Mouse (Mus musculus): ENCODE measurements at regions not wholly inside any gene's neighbourhood (a gene's known extent, or its start where the extent isn't known, plus 50 kb on each side); places are given as distances from the start of the nearest gene placed in this dataset.

DNA sequence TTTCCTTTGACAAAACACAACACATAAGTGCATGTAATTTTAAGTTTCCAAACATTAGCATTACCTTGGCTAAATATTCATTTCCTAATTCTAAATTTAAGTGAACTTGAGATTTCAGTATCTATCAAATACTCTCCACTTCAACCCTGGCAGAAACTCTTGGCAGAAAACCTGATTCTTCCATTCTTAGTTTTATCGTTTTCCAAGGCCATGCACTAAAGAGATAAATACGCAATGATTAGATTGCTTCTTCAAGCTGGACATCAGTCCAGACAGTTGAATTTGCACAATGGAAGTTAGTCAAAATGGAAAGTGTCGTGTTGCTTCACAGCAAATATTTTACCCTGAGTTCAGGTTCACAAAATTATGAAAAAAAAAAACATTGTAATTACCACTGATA is 1223.4 kb upstream of the Flrt2 start:
- Histone ChIP-seq H3K9ac (ENCODE audit: low read depth, low read length) (no peak overlapping the region), H3K79me2 (ENCODE audit: control insufficient read depth, insufficient read depth, low read length) (no peaks in the 10 kb centered on the region), H3K27ac (replicated peaks; ENCODE audit: insufficient read depth, low read depth, low read length) (no peak overlapping the region), H3K36me3 (ENCODE audit: control insufficient read depth, insufficient read depth, low read length) (no peaks in the 10 kb centered on the region), H3K4me1 (ENCODE audit: control insufficient read depth, insufficient read depth, low read length) (no peaks in the 10 kb centered on the region), H3K27me3 (ENCODE audit: control insufficient read depth, insufficient read depth, low read length) (no peaks in the 10 kb centered on the region), H3K4me3 (ENCODE audit: insufficient read depth, low read depth, low read length) (no peak overlapping the region)
- TF ChIP-seq CTCF (IDR thresholded peaks at IDR 0.05; ENCODE audit: low read depth, low read length) (no peak), POLR2A (IDR thresholded peaks at IDR 0.05; ENCODE audit: extremely low read depth, insufficient read depth, low read length) (no peak)
- no peak for DNase-seq (ENCODE audit: extremely low read depth, low read depth, low spot score)
- WGBS, result 61% methylated on average over 3 of the region's 3 CpGs

GRCm38 (mm10) chr12:94469850-94470249 is 1222.2 kb upstream of the Flrt2 start:
- Histone ChIP-seq H3K9ac (ENCODE audit: low read depth, low read length) (no peak overlapping the region), H3K4me1 (ENCODE audit: control insufficient read depth, insufficient read depth, low read length) (no peaks in the 10 kb centered on the region), H3K27me3 (ENCODE audit: control insufficient read depth, insufficient read depth, low read length) (no peaks in the 10 kb centered on the region), H3K27ac (replicated peaks; ENCODE audit: insufficient read depth, low read depth, low read length) (no peak overlapping the region), H3K4me3 (ENCODE audit: insufficient read depth, low read depth, low read length) (no peak overlapping the region), H3K79me2 (ENCODE audit: control insufficient read depth, insufficient read depth, low read length) (no peaks in the 10 kb centered on the region), H3K36me3 (ENCODE audit: control insufficient read depth, insufficient read depth, low read length) (no peaks in the 10 kb centered on the region)
- TF ChIP-seq CTCF (IDR thresholded peaks at IDR 0.05; ENCODE audit: low read depth, low read length) (no peak), POLR2A (IDR thresholded peaks at IDR 0.05; ENCODE audit: extremely low read depth, insufficient read depth, low read length) (no peak)
- no peak for DNase-seq (ENCODE audit: extremely low read depth, low read depth, low spot score)
- WGBS, result 64% methylated on average over 2 of the region's 2 CpGs

DNA sequence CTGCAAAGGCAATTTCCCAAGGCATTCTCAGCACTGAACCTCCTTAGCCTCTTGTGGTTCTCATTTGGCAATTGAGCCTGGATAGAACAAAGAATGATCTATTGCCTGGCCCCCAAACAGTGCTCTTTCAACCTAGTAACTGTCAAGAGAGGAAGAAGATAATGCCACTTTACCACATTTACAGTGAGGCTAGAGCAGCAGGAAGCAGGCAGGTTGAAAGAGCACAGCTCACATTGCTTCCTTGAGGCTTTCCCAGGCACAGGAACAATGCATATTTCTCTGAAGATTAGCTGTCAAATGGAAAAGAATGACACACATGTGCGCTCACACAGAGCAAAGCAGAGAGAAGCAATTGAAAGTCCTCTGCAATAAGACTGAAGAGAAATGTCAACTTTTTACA is 1221.0 kb upstream of the Flrt2 start:
- Histone ChIP-seq H3K79me2 (ENCODE audit: control insufficient read depth, insufficient read depth, low read length) (no peaks in the 10 kb centered on the region), H3K27ac (replicated peaks; ENCODE audit: insufficient read depth, low read depth, low read length) (no peak overlapping the region), H3K9ac (ENCODE audit: low read depth, low read length) (no peak overlapping the region), H3K4me1 (ENCODE audit: control insufficient read depth, insufficient read depth, low read length) (no peaks in the 10 kb centered on the region), H3K4me3 (ENCODE audit: insufficient read depth, low read depth, low read length) (no peak overlapping the region), H3K36me3 (ENCODE audit: control insufficient read depth, insufficient read depth, low read length) (no peaks in the 10 kb centered on the region), H3K27me3 (ENCODE audit: control insufficient read depth, insufficient read depth, low read length) (no peaks in the 10 kb centered on the region)
- WGBS, result 69% methylated on average over 1 of the region's 1 CpGs
- TF ChIP-seq POLR2A (IDR thresholded peaks at IDR 0.05; ENCODE audit: extremely low read depth, insufficient read depth, low read length) (no peak), CTCF (IDR thresholded peaks at IDR 0.05; ENCODE audit: low read depth, low read length) (no peak)
- no peak for DNase-seq (ENCODE audit: extremely low read depth, low read depth, low spot score)

DNA sequence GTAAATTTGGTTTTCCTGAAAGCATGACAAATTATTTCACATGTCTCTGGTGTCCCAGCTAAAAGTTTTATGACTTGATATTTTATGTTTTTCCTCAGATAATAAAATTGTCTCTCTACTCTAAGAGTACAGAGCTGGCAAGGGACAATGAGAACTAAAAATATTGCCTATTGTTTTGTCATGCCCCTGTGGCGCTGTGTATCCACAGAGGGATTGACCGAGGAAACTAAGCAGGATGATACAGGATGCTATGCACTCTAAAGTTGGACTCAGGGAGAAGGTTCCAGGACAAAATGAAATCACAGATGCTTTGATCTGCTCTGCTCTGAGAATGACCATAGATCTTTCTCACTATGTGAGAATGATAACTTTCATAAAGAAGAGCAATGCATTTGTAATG is 1203.3 kb upstream of the Flrt2 start:
- no peak for TF ChIP-seq CTCF (IDR thresholded peaks at IDR 0.05; ENCODE audit: low read depth, low read length)
- TF ChIP-seq POLR2A (IDR thresholded peaks at IDR 0.05; ENCODE audit: extremely low read depth, insufficient read depth, low read length), result no peak
- 68% methylated on average over 2 of the region's 2 CpGs for WGBS
- Histone ChIP-seq H3K4me1 (ENCODE audit: control insufficient read depth, insufficient read depth, low read length) (no peaks in the 10 kb centered on the region), H3K36me3 (ENCODE audit: control insufficient read depth, insufficient read depth, low read length) (no peaks in the 10 kb centered on the region), H3K79me2 (ENCODE audit: control insufficient read depth, insufficient read depth, low read length) (no peaks in the 10 kb centered on the region), H3K27me3 (ENCODE audit: control insufficient read depth, insufficient read depth, low read length) (no peaks in the 10 kb centered on the region), H3K4me3 (ENCODE audit: insufficient read depth, low read depth, low read length) (no peak overlapping the region), H3K9ac (ENCODE audit: low read depth, low read length) (no peak overlapping the region), H3K27ac (replicated peaks; ENCODE audit: insufficient read depth, low read depth, low read length) (no peak overlapping the region)
- no peak for DNase-seq (ENCODE audit: extremely low read depth, low read depth, low spot score)

DNA sequence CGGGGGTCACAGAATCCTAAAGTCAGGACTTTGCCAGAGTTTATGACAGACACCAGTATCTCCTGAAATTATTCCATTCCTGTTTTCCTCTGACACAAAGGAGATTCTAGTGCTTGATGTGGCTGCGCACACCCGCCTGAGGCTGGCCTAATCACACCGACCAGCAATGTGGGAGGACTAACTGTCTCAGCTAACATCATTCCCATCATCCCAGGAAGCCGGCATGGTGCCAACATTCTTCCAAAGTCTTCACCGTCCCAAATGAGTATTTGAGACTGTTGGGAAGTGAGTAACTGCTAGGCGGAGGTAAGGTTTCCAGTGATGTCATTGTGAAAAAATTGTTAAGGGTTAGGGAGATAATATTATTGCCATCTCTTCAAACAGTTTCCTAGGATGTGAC is 1183.9 kb upstream of the Flrt2 start:
- no peak for DNase-seq (ENCODE audit: extremely low read depth, low read depth, low spot score)

DNA sequence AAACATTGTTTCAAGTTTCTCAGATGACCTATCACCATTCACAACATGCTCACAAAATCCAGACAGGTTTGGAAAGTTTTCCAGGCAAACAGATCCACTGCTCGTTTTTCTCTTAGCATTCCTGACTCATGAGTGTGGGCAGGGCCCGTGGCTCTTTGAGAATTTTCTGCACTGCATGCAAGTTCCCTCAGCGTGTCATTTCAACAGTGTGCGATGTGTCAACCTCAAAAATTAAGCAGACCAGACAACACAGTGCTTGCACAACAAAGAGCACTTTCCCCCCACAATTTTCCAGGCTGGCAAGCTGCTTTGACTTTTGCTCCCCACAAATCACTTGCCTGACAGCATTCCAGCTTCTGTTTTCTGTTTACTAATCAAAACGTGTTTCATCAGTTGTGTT is 1182.2 kb upstream of the Flrt2 start:
- Histone ChIP-seq H3K27me3 (ENCODE audit: control insufficient read depth, insufficient read depth, low read length) (no peaks in the 10 kb centered on the region), H3K9ac (ENCODE audit: low read depth, low read length) (no peak overlapping the region), H3K4me1 (ENCODE audit: control insufficient read depth, insufficient read depth, low read length) (no peaks in the 10 kb centered on the region), H3K79me2 (ENCODE audit: control insufficient read depth, insufficient read depth, low read length) (no peaks in the 10 kb centered on the region), H3K36me3 (ENCODE audit: control insufficient read depth, insufficient read depth, low read length) (no peaks in the 10 kb centered on the region), H3K4me3 (ENCODE audit: insufficient read depth, low read depth, low read length) (no peak overlapping the region), H3K27ac (replicated peaks; ENCODE audit: insufficient read depth, low read depth, low read length) (no peak overlapping the region)
- 42% methylated on average over 5 of the region's 5 CpGs for WGBS
- TF ChIP-seq POLR2A (IDR thresholded peaks at IDR 0.05; ENCODE audit: extremely low read depth, insufficient read depth, low read length) (no peak), CTCF (IDR thresholded peaks at IDR 0.05; ENCODE audit: low read depth, low read length) (no peak)
- DNase-seq (ENCODE audit: extremely low read depth, low read depth, low spot score), result peak; percentile 74

More for the DNA sequence above, 1183.9 kb upstream of the Flrt2 start:
- H3K4me3 ChIP-seq (ENCODE audit: insufficient read depth, low read depth, low read length), result no peak overlapping the region
- H3K9ac ChIP-seq (ENCODE audit: low read depth, low read length), result no peak overlapping the region
- H3K27ac ChIP-seq (replicated peaks; ENCODE audit: insufficient read depth, low read depth, low read length), result no peak overlapping the region
- no peaks in the 10 kb centered on the region for H3K4me1 ChIP-seq (ENCODE audit: control insufficient read depth, insufficient read depth, low read length)
- H3K27me3 ChIP-seq (ENCODE audit: control insufficient read depth, insufficient read depth, low read length), result no peaks in the 10 kb centered on the region
- 84% methylated on average over 7 of the region's 7 CpGs for WGBS
- no peaks in the 10 kb centered on the region for H3K79me2 ChIP-seq (ENCODE audit: control insufficient read depth, insufficient read depth, low read length)
- TF ChIP-seq CTCF (IDR thresholded peaks at IDR 0.05; ENCODE audit: low read depth, low read length) (no peak), POLR2A (IDR thresholded peaks at IDR 0.05; ENCODE audit: extremely low read depth, insufficient read depth, low read length) (no peak)
- H3K36me3 ChIP-seq (ENCODE audit: control insufficient read depth, insufficient read depth, low read length), result no peaks in the 10 kb centered on the region
